Mouse (Mus musculus) kidney, embryonic 14.5 days (tissue): ENCODE measurements at regions not wholly inside any gene's neighbourhood (a gene's known extent, or its start where the extent isn't known, plus 50 kb on each side); places are given as distances from the start of the nearest gene placed in this dataset.

ENCODE experiments used
- ATAC-seq: fragments of 200-750 bp; cut with Nextera tagmentation; 2 replicates; pipeline ENCODE4 v1.8.0; 2017; ENCODE audit warnings: moderate number of reproducible peaks, mild to moderate bottlenecking, moderate TSS enrichment, moderate library complexity; ENCODE audit not compliant: low FRiP score, low TSS enrichment
- H3K27ac ChIP-seq: fragments of 300-500 bp; sonication (generic); 2 replicates; pipeline ENCODE4 v1.5.1; 2014; ENCODE audit warnings: low read depth, mild to moderate bottlenecking, low read length, moderate library complexity, mixed read lengths
- H3K27me3 ChIP-seq: fragments of 300-500 bp; sonication (generic); 2 replicates; pipeline ENCODE4 v1.6.1; 2014; ENCODE audit warnings: mild to moderate bottlenecking, low read length; ENCODE audit not compliant: control insufficient read depth, insufficient read depth
- H3K36me3 ChIP-seq: fragments of 300-500 bp; sonication (generic); 2 replicates; pipeline ENCODE4 v1.6.1; 2014; ENCODE audit warnings: low read length, mixed read lengths; ENCODE audit not compliant: control insufficient read depth, insufficient read depth
- H3K4me1 ChIP-seq: fragments of 300-500 bp; sonication (generic); 2 replicates; pipeline ENCODE4 v1.6.1; 2014; ENCODE audit warnings: low read length, mixed read lengths; ENCODE audit not compliant: control insufficient read depth, insufficient read depth
- H3K4me2 ChIP-seq: fragments of 300-500 bp; sonication (generic); replicated peaks from 2 replicates; pipeline ENCODE4 v1.6.1; 2014; ENCODE audit warnings: low read depth, mild to moderate bottlenecking, low read length
- H3K4me3 ChIP-seq: fragments of 300-500 bp; sonication (generic); 2 replicates; pipeline ENCODE4 v1.5.1; 2014; ENCODE audit warnings: mild to moderate bottlenecking, low read length
- H3K9ac ChIP-seq: fragments of 300-500 bp; sonication (generic); 2 replicates; pipeline ENCODE4 v1.6.1; 2014; ENCODE audit warnings: low read depth, mild to moderate bottlenecking, low read length, moderate library complexity
- H3K9me3 ChIP-seq: fragments of 300-500 bp; sonication (generic); 2 replicates; pipeline ENCODE4 v1.6.1; 2016; ENCODE audit warnings: low read length; ENCODE audit not compliant: control insufficient read depth
- WGBS: fragments of 180-500 bp; shearing (Covaris S2); extraction: QIAGEN DNeasy Blood & Tissue Kit; methylation state at CpG from one replicate; pipeline ENCODE4 v1.1.7; 2014; 5-methylcytosine and 5-hydroxymethylcytosine counted together

DNA sequence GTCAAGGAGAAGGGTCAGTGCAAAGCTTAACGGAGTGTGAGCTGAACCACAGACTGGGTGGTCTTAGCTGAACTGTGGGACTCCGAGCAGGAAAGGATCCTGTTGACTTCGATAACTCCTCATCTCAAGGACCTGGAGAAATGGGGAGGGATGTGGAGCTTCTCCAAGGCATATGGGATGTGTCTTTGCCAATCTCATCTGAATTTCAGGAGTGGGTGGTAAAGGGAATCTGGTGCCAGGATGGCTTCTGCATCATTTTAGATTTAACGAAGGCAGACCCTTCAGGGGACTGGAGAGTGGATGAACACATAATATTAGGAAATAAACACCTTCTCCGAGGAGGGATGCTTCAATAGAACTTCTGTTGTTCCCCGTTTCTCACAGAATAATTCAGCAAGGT lies 416.9 kb upstream of the Xylt1 start:
- H3K27ac ChIP-seq: no peak overlapping the region
- no peak overlapping the region for H3K9ac ChIP-seq
- no peak overlapping the region for H3K4me3 ChIP-seq
- H3K36me3 ChIP-seq: no peaks in the 10 kb centered on the region
- no peak for ATAC-seq
- H3K4me1 ChIP-seq: no peaks in the 10 kb centered on the region
- H3K27me3 ChIP-seq: no peaks in the 10 kb centered on the region
- 54% methylated on average over 6 of the region's 6 CpGs for WGBS
- no peak overlapping the region for H3K4me2 ChIP-seq
- H3K9me3 ChIP-seq: no peaks in the 10 kb centered on the region

DNA sequence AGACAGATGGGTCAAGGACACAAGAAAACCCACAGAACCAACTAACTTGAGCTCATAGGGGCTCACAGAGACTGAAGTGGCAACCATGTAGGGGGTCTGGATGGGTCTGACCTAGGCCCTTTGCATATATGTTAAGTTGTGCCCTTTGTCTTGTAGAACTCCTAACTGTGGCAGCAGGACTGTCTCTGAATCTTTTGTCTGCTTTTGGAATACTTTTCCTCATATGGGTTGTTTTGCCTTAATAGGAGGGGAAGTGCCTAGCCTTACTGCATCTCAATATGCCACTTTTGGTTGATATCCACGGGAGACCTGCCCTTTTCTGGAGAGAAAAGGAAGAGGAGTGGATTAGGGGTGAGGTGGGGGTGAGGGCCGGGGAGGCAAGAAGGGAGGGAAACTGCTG lies 389.4 kb upstream of the Xylt1 start:
- 67% methylated on average over 2 of the region's 2 CpGs for WGBS
- H3K9ac ChIP-seq: no peak overlapping the region
- H3K27me3 ChIP-seq: no peaks in the 10 kb centered on the region
- no peak overlapping the region for H3K4me2 ChIP-seq
- H3K36me3 ChIP-seq: no peaks in the 10 kb centered on the region
- H3K9me3 ChIP-seq: no peaks in the 10 kb centered on the region
- no peak overlapping the region for H3K4me3 ChIP-seq
- ATAC-seq: no peak
- no peaks in the 10 kb centered on the region for H3K4me1 ChIP-seq
- H3K27ac ChIP-seq: no peak overlapping the region

DNA sequence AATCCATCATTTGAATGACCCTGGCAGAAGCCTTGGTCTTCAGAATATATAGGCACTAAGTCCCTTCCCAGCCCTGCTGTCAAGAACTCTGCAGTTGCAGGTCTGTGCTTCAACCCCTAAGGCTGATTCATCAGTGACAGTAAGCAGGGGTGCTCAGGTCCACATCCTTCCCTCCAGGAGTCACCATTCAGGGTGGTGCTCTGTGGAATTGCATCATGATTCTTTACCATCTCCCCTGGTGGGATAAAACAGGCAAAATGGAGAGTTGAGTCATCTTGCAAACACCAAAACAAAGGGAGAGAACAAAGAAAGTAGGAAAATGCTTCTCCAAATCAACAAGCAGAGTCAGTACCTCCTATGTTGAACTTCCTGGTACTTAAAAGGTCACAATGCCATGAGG lies 388.6 kb upstream of the Xylt1 start:
- no peak overlapping the region for H3K27ac ChIP-seq
- H3K4me1 ChIP-seq: no peaks in the 10 kb centered on the region
- ATAC-seq: no peak
- no peak overlapping the region for H3K9ac ChIP-seq
- H3K9me3 ChIP-seq: no peaks in the 10 kb centered on the region
- no peaks in the 10 kb centered on the region for H3K36me3 ChIP-seq
- H3K4me3 ChIP-seq: no peak overlapping the region
- no peak overlapping the region for H3K4me2 ChIP-seq
- no peaks in the 10 kb centered on the region for H3K27me3 ChIP-seq

DNA sequence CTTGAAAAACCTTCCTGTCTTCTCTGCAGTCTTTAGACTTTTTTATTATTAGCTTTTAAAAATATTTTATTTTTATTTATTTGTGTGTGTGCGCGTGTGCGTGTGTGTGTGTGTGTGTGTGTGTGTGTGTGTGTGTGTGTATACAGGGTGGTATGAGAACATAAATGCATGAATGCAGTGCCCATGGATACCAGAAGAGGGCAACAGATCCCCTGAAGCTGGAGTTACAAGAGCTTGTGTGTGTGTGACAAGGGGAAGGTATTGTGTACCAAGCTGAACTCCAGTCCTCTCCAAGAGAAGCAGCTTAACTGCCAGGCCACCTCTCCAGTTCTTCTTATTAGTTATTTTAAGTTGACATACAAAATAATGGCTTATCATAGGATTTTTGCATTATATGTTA lies 385.0 kb upstream of the Xylt1 start:
- Histone ChIP-seq H3K9ac (no peak overlapping the region), H3K4me3 (no peak overlapping the region), H3K27ac (no peak overlapping the region), H3K27me3 (no peaks in the 10 kb centered on the region), H3K4me1 (no peaks in the 10 kb centered on the region), H3K36me3 (no peaks in the 10 kb centered on the region), H3K4me2 (no peak overlapping the region), H3K9me3 (no peaks in the 10 kb centered on the region)
- ATAC-seq: no peak
- 89% methylated on average over 3 of the region's 3 CpGs for WGBS

DNA sequence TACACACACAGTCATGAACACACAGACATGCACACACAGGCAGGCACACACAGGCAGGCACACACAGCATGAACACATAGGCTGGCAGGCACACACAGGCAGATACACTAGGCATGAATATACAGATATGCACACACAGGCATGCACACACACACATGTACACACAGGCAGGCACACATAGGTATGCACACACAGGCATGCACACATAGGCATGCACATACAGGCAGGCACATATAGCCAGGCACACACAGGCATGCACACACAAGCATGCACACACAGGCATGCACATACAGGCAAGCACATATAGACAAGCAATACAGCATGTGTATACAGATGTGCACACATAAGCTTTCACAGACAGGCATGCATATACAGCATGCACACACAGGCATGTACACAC lies 377.6 kb upstream of the Xylt1 start:
- Histone ChIP-seq H3K4me1 (no peaks in the 10 kb centered on the region), H3K4me2 (no peak overlapping the region), H3K4me3 (no peak overlapping the region), H3K9me3 (no peaks in the 10 kb centered on the region), H3K9ac (no peak overlapping the region), H3K36me3 (no peaks in the 10 kb centered on the region), H3K27ac (no peak overlapping the region), H3K27me3 (no peaks in the 10 kb centered on the region)
- ATAC-seq: no peak

DNA sequence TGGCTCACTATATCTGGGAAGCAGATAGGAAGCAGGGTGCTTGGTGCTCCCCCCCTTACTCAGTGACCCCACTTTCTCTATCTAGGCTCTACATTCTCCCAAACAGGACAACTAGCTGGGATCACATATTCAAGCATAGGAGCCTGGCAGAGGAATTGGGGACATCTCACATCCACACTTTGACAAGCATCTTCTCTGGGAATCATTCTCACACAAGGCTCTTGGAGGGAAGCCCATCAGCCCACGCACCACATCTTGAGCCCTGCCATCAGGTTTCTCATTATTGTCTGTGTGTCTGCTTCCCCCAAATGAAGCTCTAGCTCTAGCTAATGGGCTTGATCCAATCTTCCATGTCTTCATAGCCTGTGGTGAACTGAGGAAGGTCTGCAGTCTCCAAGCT lies 362.4 kb upstream of the Xylt1 start:
- WGBS: 94% methylated on average over 1 of the region's 1 CpGs
- Histone ChIP-seq H3K36me3 (no peaks in the 10 kb centered on the region), H3K4me1 (no peaks in the 10 kb centered on the region), H3K27me3 (no peaks in the 10 kb centered on the region), H3K27ac (no peak overlapping the region), H3K9ac (no peak overlapping the region), H3K4me2 (no peak overlapping the region), H3K4me3 (no peak overlapping the region), H3K9me3 (no peaks in the 10 kb centered on the region)
- no peak for ATAC-seq

DNA sequence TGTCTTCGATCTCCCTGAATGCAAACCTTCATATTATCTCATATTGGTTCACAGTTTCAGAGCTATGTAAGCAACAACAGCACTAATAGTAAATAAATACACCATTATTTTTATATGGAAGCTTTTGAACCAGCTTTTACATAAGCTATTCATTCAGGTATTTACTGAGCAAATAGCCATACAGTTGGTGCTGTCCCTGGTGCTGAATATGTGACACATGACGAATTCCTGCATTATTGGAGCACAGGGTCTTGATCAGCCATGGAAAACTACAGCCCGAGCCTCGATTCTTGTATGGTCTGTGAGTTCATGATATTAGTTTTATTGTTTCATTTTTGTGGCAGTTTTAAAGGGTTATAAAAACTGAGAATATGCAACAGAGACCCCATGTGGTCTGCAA lies 359.1 kb upstream of the Xylt1 start:
- WGBS: 46% methylated on average over 4 of the region's 4 CpGs
- Histone ChIP-seq H3K9me3 (no peaks in the 10 kb centered on the region), H3K27me3 (no peaks in the 10 kb centered on the region), H3K4me2 (no peak overlapping the region), H3K36me3 (no peaks in the 10 kb centered on the region), H3K27ac (no peak overlapping the region), H3K4me3 (no peak overlapping the region), H3K4me1 (no peaks in the 10 kb centered on the region), H3K9ac (no peak overlapping the region)
- ATAC-seq: no peak

DNA sequence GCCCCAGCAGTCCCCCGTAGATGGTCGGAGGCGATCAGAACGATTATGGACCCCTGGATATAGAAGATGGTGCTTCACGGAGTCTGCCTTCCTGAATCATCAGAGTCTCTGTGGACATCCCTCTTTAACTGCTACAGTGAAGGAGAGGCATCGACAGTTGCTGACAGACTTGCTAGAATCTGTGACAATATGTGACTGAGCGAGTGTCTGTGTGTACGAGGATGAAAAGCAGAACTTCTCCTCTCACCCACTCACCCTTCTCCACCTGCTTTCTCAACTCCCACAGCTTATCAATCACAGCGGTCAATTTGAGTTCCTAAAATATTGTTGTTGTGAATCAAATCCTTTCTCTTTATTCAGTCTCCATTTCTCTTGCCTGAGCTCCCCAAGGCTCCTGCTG lies 335.9 kb upstream of the Xylt1 start:
- Histone ChIP-seq H3K27ac (no peak overlapping the region), H3K9me3 (no peaks in the 10 kb centered on the region), H3K4me3 (no peak overlapping the region), H3K27me3 (no peaks in the 10 kb centered on the region), H3K4me1 (no peaks in the 10 kb centered on the region), H3K36me3 (no peaks in the 10 kb centered on the region), H3K4me2 (no peak overlapping the region), H3K9ac (no peak overlapping the region)
- no peak for ATAC-seq
- WGBS: 83% methylated on average over 9 of the region's 9 CpGs

DNA sequence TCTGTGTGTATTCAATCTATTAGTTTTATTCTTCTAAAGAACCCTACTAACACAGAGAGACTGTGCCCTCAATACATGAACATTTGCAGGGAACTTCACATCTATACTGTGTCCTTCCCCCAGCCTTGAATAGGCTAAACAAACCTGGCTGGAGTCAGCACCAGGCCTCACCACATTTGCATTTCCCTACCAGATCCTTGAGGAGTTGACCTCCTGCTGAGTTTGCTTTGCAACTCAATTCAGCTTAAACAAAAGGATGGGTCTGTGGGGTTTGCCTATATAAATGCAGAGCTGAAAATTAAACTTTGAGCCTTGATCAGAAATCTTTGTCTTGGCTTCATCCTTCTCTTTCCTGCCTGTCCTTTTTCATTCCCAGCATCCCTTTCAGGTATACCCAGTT lies 331.5 kb upstream of the Xylt1 start:
- Histone ChIP-seq H3K36me3 (no peaks in the 10 kb centered on the region), H3K4me3 (no peak overlapping the region), H3K9me3 (no peaks in the 10 kb centered on the region), H3K27ac (no peak overlapping the region), H3K4me2 (no peak overlapping the region), H3K27me3 (no peaks in the 10 kb centered on the region), H3K4me1 (no peaks in the 10 kb centered on the region), H3K9ac (no peak overlapping the region)
- ATAC-seq: no peak

DNA sequence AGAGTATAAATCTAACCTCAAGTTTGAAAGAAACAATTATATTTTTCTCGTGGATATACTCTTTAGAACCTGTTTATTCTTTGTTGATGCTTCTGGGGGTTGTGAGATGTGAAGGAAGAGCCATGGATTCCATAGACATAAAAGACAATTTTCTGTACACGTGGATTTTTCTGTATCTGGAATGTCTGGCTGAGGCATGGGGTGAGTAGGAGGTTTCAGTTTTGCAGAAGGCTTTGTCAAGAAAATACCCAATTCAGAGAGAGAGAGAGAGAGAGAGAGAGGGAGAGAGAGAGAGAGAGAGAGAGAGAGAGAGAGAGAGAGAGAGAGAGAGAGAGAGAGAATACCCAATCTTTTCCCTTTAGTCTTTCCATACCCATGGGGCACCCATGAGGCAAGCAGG lies 315.0 kb upstream of the Xylt1 start:
- no peak overlapping the region for H3K4me3 ChIP-seq
- no peaks in the 10 kb centered on the region for H3K36me3 ChIP-seq
- H3K9ac ChIP-seq: no peak overlapping the region
- H3K4me1 ChIP-seq: no peaks in the 10 kb centered on the region
- ATAC-seq: no peak
- H3K27me3 ChIP-seq: no peaks in the 10 kb centered on the region
- 51% methylated on average over 2 of the region's 2 CpGs for WGBS
- no peak overlapping the region for H3K4me2 ChIP-seq
- H3K9me3 ChIP-seq: no peaks in the 10 kb centered on the region
- H3K27ac ChIP-seq: no peak overlapping the region
